Mouse (Mus musculus) embryonic fibroblast, embryonic 13.5 days (primary cell): ENCODE measurements around the gene Krtap5-4.

Experiments
- CTCF ChIP-seq: IDR thresholded peaks from 2 replicates; pipeline ENCODE4 v1.5.1; 2011; ENCODE audit warnings: mild to moderate bottlenecking, control low read depth, low read length, moderate library complexity, borderline replicate concordance; ENCODE audit not compliant: insufficient read depth
- POLR2A ChIP-seq: IDR thresholded peaks from 2 replicates; pipeline ENCODE4 v1.6.1; 2011; ENCODE audit warnings: low read depth, mild to moderate bottlenecking, control low read depth, low read length, moderate library complexity

DNA sequence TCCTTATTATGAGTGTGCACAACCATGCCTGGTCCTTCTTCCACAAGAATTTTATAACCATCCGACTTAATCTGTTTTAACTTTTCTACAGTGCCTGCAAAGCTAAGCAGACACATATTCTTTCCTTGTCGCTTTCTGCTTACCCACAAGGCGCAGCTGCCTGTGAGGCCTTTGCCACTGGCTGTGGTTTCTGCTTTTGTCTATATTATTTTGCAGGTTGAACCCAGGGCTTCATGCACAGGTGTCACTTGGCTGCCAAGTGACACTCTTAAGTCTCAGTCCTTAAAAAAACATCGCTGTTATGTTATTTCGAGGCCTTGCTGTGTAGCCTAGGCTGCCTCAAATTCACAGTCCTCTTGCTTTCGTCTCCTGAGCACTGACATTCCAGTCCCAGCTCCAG is 19.3 kb downstream of the Krtap5-4 start:
- no peak for TF ChIP-seq CTCF
- no peak for TF ChIP-seq POLR2A
